Mouse (Mus musculus): Measurements from ENCODE around the gene Coro2a. TPM values are rescaled to one million over a fixed set of nuclear protein-coding genes. Genes with fewer than 3 reads are reported as not detected.

Gene Coro2a
- total and polyA plus RNA-seq, 3 experiments: 0.35 to 6.8 TPM; not detected in 1

- Histone ChIP-seq H3K4me1 (ENCODE audit: control insufficient read depth in 1 of 2, insufficient read depth in 2 of 2, low read length in 2 of 2) (peaks cover 0 to 16% of the 10 kb centered on the region in 2 experiments; a peak in 2 of 4 replicates), H3K36me3 (ENCODE audit: control insufficient read depth in 1 of 2, insufficient read depth in 2 of 2, low read length in 2 of 2) (no peaks in the 10 kb centered on the region), H3K79me2 (ENCODE audit: control insufficient read depth, insufficient read depth, low read length, poor library complexity) (no peaks in the 10 kb centered on the region; the same call in 1 of the 2 replicates), H3K27me3 (ENCODE audit: control insufficient read depth in 1 of 2, insufficient read depth in 2 of 2, low read length in 2 of 2) (no peaks in the 10 kb centered on the region), H3K4me3 (ENCODE audit: control insufficient read depth in 1 of 2, insufficient read depth in 1 of 2, low read depth in 2 of 2, low read length in 2 of 2) (peak overlapping the region; percentile 69 to 83), H3K9me3 (replicated peaks; ENCODE audit: insufficient read depth, low read length) (no peaks in the 10 kb centered on the region), H3K27ac (ENCODE audit: control insufficient read depth, low read depth, low read length) (no peak overlapping the region), H3K9ac (ENCODE audit: control insufficient read depth, low read depth, low read length, poor library complexity, severe bottlenecking) (peak overlapping the region; percentile 69)
- TF ChIP-seq TAL1 (IDR thresholded peaks at IDR 0.05; ENCODE audit: low read length) (0 out of 2 replicates have a peak, but pooled peaks have one; percentile 14), MYC (IDR thresholded peaks at IDR 0.05; ENCODE audit: low read depth, low read length) (no peak)
- peak; percentile 66 for DNase-seq (ENCODE audit: low read depth, low spot score)
Observed at GRCm38 (mm10) chr4:46620946-46621345, 18.9 kb upstream of the Coro2a start.

- H3K4me1 ChIP-seq (ENCODE audit: control insufficient read depth in 1 of 2, insufficient read depth in 2 of 2, low read length in 2 of 2): peaks cover 0 to 16% of the 10 kb centered on the region in 2 experiments; a peak in 2 of 4 replicates
- no peaks in the 10 kb centered on the region; the same call in 1 of the 2 replicates for H3K79me2 ChIP-seq (ENCODE audit: control insufficient read depth, insufficient read depth, low read length, poor library complexity)
- no peaks in the 10 kb centered on the region for H3K27me3 ChIP-seq (ENCODE audit: control insufficient read depth in 1 of 2, insufficient read depth in 2 of 2, low read length in 2 of 2)
- 0 out of 2 replicates have a peak overlapping the region, but pooled peaks have one; percentile 1 for H3K27ac ChIP-seq (ENCODE audit: control insufficient read depth, low read depth, low read length)
- peak overlapping the region; percentile 69 to 83 for H3K4me3 ChIP-seq (ENCODE audit: control insufficient read depth in 1 of 2, insufficient read depth in 1 of 2, low read depth in 2 of 2, low read length in 2 of 2)
- H3K36me3 ChIP-seq (ENCODE audit: control insufficient read depth in 1 of 2, insufficient read depth in 2 of 2, low read length in 2 of 2): no peaks in the 10 kb centered on the region
- H3K9me3 ChIP-seq (replicated peaks; ENCODE audit: insufficient read depth, low read length): no peaks in the 10 kb centered on the region
- peak overlapping the region; percentile 69 for H3K9ac ChIP-seq (ENCODE audit: control insufficient read depth, low read depth, low read length, poor library complexity, severe bottlenecking)
- DNase-seq (ENCODE audit: low read depth, low spot score): peak; percentile 92
- TF ChIP-seq RCOR1 (IDR thresholded peaks at IDR 0.05; ENCODE audit: low read depth, low read length) (no peak), ETS1 (IDR thresholded peaks at IDR 0.05; ENCODE audit: low read depth, low read length) (no peak), SMC3 (IDR thresholded peaks at IDR 0.05; ENCODE audit: low read depth, low read length) (peak; percentile 20; the same call in 1 of the 2 replicates), SIN3A (IDR thresholded peaks at IDR 0.05; ENCODE audit: low read length) (peak; percentile 56; the same call in 1 of the 2 replicates), TAL1 (IDR thresholded peaks at IDR 0.05; ENCODE audit: low read length) (no peak), GATA1 (IDR thresholded peaks at IDR 0.05; ENCODE audit: low read depth, low read length) (no peak), MYB (IDR thresholded peaks at IDR 0.05; ENCODE audit: low read depth, low read length) (no peak), UBTF (IDR thresholded peaks at IDR 0.05; ENCODE audit: borderline replicate concordance, insufficient read depth, low read depth, low read length) (0 out of 2 replicates have a peak, but pooled peaks have one; percentile 52), MXI1 (IDR thresholded peaks at IDR 0.05; ENCODE audit: low read depth, low read length) (peak; percentile 48; the same call in 1 of the 2 replicates), BHLHE40 (IDR thresholded peaks at IDR 0.05; ENCODE audit: borderline replicate concordance, low read depth, low read length) (peak; percentile 63; the same call in 1 of the 2 replicates), ELF1 (IDR thresholded peaks at IDR 0.05; ENCODE audit: low read depth, low read length) (peak; percentile 38; the same call in 1 of the 2 replicates), HCFC1 (IDR thresholded peaks at IDR 0.05; ENCODE audit: low read depth, low read length) (peak; percentile 60), ZC3H11A (IDR thresholded peaks at IDR 0.05; ENCODE audit: low read depth, low read length) (no peak), MAZ (IDR thresholded peaks at IDR 0.05; ENCODE audit: low read depth, low read length) (peak; percentile 46; the same call in 1 of the 2 replicates), POLR2AphosphoS5 (IDR thresholded peaks at IDR 0.05; ENCODE audit: borderline replicate concordance, low read depth, low read length) (no peak), CTCF (IDR thresholded peaks at IDR 0.05 in 2 of 3, conservative IDR thresholded peaks at IDR 0.05 in 1 of 3; ENCODE audit: control insufficient read depth in 1 of 3, insufficient read depth in 1 of 3, low read depth in 2 of 3, low read length in 3 of 3, poor library complexity in 1 of 3, severe bottlenecking in 1 of 3) (peak; percentile 82 to 93 (median 86)), CHD1 (IDR thresholded peaks at IDR 0.05; ENCODE audit: low read depth, low read length) (no peak), ZNF384 (IDR thresholded peaks at IDR 0.05; ENCODE audit: low read depth, low read length) (no peak), USF2 (IDR thresholded peaks at IDR 0.05; ENCODE audit: borderline replicate concordance in 1 of 2, insufficient read depth in 1 of 2, low read depth in 1 of 2, low read length in 2 of 2) (no peak), MAFK (IDR thresholded peaks at IDR 0.05; ENCODE audit: borderline replicate concordance, low read depth, low read length) (no peak), GABPA (IDR thresholded peaks at IDR 0.05; ENCODE audit: low read depth, low read length) (no peak), NELFE (IDR thresholded peaks at IDR 0.05; ENCODE audit: low read depth, low read length) (peak; percentile 29), RAD21 (IDR thresholded peaks at IDR 0.05; ENCODE audit: low read depth, low read length) (no peak), CHD2 (IDR thresholded peaks at IDR 0.05; ENCODE audit: low read length) (no peak), TCF12 (IDR thresholded peaks at IDR 0.05; ENCODE audit: low read depth, low read length) (0 out of 2 replicates have a peak, but pooled peaks have one; percentile 21), POLR2A (IDR thresholded peaks at IDR 0.05; ENCODE audit: control insufficient read depth in 1 of 2, insufficient read depth in 1 of 2, low read depth in 1 of 2, low read length in 2 of 2, poor library complexity in 1 of 2) (peak; percentile 51 to 56; a peak in 2 of 4 replicates), JUND (IDR thresholded peaks at IDR 0.05; ENCODE audit: low read depth, low read length) (no peak), MEF2A (IDR thresholded peaks at IDR 0.05; ENCODE audit: extremely low read depth, insufficient replicate concordance, low read depth, low read length, poor library complexity, severe bottlenecking) (no peak), MAX (IDR thresholded peaks at IDR 0.05; ENCODE audit: low read length) (peak; percentile 46; the same call in 1 of the 2 replicates)
Observed at GRCm38 (mm10) chr4:46620330-46620729, 18.3 kb upstream of the Coro2a start.
